Mouse (Mus musculus) heart, embryonic 11.5 days (tissue): ENCODE data around the gene Socs3. TPM values are rescaled to one million over a fixed set of nuclear protein-coding genes. Genes with fewer than 3 reads are reported as not detected.
A peak's percentile ranks its signal among the peaks of the same experiment; 100 is the strongest.

Experiments
- ATAC-seq: fragments of 200-750 bp; cut with Nextera tagmentation; replicated peaks from 2 replicates; pipeline ENCODE4 v1.8.0; 2017; ENCODE audit warnings: moderate library complexity; ENCODE audit not compliant: insufficient number of reproducible peaks, low FRiP score, low TSS enrichment
- H3K27ac ChIP-seq: fragments of 300-500 bp; sonication (generic); 2 replicates; pipeline ENCODE4 v1.5.1; 2014; ENCODE audit warnings: mild to moderate bottlenecking, low read depth, low read length
- H3K27me3 ChIP-seq: fragments of 300-500 bp; sonication (generic); 2 replicates; pipeline ENCODE4 v1.6.1; 2014; ENCODE audit warnings: mild to moderate bottlenecking, low read length, mixed read lengths; ENCODE audit not compliant: control insufficient read depth, insufficient read depth
- H3K36me3 ChIP-seq: fragments of 300-500 bp; sonication (generic); 2 replicates; pipeline ENCODE4 v1.6.1; 2014; ENCODE audit warnings: mild to moderate bottlenecking, low read length, moderate library complexity, mixed read lengths; ENCODE audit not compliant: control insufficient read depth, insufficient read depth
- H3K4me1 ChIP-seq: fragments of 300-500 bp; sonication (generic); 2 replicates; pipeline ENCODE4 v1.6.1; 2014; ENCODE audit warnings: low read length; ENCODE audit not compliant: control insufficient read depth, insufficient read depth
- H3K4me2 ChIP-seq: fragments of 300-500 bp; sonication (generic); 2 replicates; pipeline ENCODE4 v1.6.1; 2014; ENCODE audit warnings: mild to moderate bottlenecking, moderate library complexity
- H3K4me3 ChIP-seq: fragments of 300-500 bp; sonication (generic); 2 replicates; pipeline ENCODE4 v1.5.1; 2014; ENCODE audit warnings: low read depth, low read length
- H3K9ac ChIP-seq: fragments of 300-500 bp; sonication (generic); 2 replicates; pipeline ENCODE4 v1.6.1; 2014; ENCODE audit warnings: mild to moderate bottlenecking, low read depth, low read length, moderate library complexity
- H3K9me3 ChIP-seq: fragments of 300-500 bp; sonication (generic); replicated peaks from 2 replicates; pipeline ENCODE4 v1.6.1; 2016; ENCODE audit warnings: low read length; ENCODE audit not compliant: control insufficient read depth
- WGBS: fragments of 180-500 bp; shearing (Covaris S2); extraction: QIAGEN DNeasy Blood & Tissue Kit; methylation state at CpG from one replicate; pipeline ENCODE4 v1.1.7; 2014; ENCODE audit not compliant: insufficient replicate concordance; 5-methylcytosine and 5-hydroxymethylcytosine counted together
- polyA plus RNA-seq: library from polyadenylated mRNA; unstranded; fragments of >200 nt; fragmentation: Nextera tagmentation; extraction: Ambion mirVana; gene quantifications from 2 replicates; pipeline ENCODE4 v1.2.1, GENCODE M21; 2014

Gene Socs3
- polyA plus RNA-seq, 1 experiment from 2014 or later, result 3.6 TPM

GRCm38 (mm10) chr11:117979388-117979787 lies 9.5 kb upstream of the Socs3 start:
- H3K27ac ChIP-seq, result no peak overlapping the region
- H3K4me2 ChIP-seq, result no peak overlapping the region
- H3K9ac ChIP-seq, result no peak overlapping the region
- no peaks in the 10 kb centered on the region for H3K9me3 ChIP-seq
- WGBS, result 49% methylated on average over 7 of the region's 7 CpGs
- no peak overlapping the region for H3K4me3 ChIP-seq
- H3K4me1 ChIP-seq, result peaks cover 21% of the 10 kb centered on the region
- ATAC-seq, result no peak
- 0 out of 2 replicates have a peak, but pooled peaks cover 3% of the 10 kb centered on the region for H3K27me3 ChIP-seq
- no peaks in the 10 kb centered on the region for H3K36me3 ChIP-seq

- no peak overlapping the region for H3K4me2 ChIP-seq
- no peaks in the 10 kb centered on the region for H3K9me3 ChIP-seq
- no peaks in the 10 kb centered on the region for H3K36me3 ChIP-seq
- WGBS, result 63% methylated on average over 4 of the region's 5 CpGs
- H3K27me3 ChIP-seq, result peaks cover 7% of the 10 kb centered on the region; the same call in 1 of the 2 replicates
- no peak for ATAC-seq
- H3K27ac ChIP-seq, result no peak overlapping the region
- H3K4me3 ChIP-seq, result no peak overlapping the region
- H3K4me1 ChIP-seq, result peaks cover 30% of the 10 kb centered on the region
- H3K9ac ChIP-seq, result no peak overlapping the region
Observed at GRCm38 (mm10) chr11:117977694-117978360, 8.0 kb upstream of the Socs3 start.

- no peak overlapping the region for H3K4me2 ChIP-seq
- no peak for ATAC-seq
- 22% methylated on average over 8 of the region's 8 CpGs for WGBS
Observed at GRCm38 (mm10) chr11:117976081-117976582, 6.3 kb upstream of the Socs3 start.

GRCm38 (mm10) chr11:117975211-117975967 lies 5.5 kb upstream of the Socs3 start:
- Histone ChIP-seq H3K27ac (peak overlapping the region; percentile 59), H3K9me3 (no peaks in the 10 kb centered on the region), H3K4me1 (peaks cover 31% of the 10 kb centered on the region), H3K4me3 (no peak overlapping the region), H3K4me2 (no peak overlapping the region), H3K9ac (peak overlapping the region; percentile 46; the same call in 1 of the 2 replicates), H3K36me3 (no peaks in the 10 kb centered on the region), H3K27me3 (peaks cover 13% of the 10 kb centered on the region)
- WGBS, result 10% methylated on average over 18 of the region's 18 CpGs
- no peak; the same call in 1 of the 2 replicates for ATAC-seq

More at GRCm38 (mm10) chr11:117976081-117976582, 6.3 kb upstream of the Socs3 start:
- no peaks in the 10 kb centered on the region for H3K36me3 ChIP-seq
- H3K9me3 ChIP-seq, result no peaks in the 10 kb centered on the region
- H3K27me3 ChIP-seq, result peaks cover 7% of the 10 kb centered on the region; the same call in 1 of the 2 replicates
- peak overlapping the region; percentile 59; the same call in 1 of the 2 replicates for H3K27ac ChIP-seq
- H3K4me1 ChIP-seq, result peaks cover 30% of the 10 kb centered on the region
- H3K4me3 ChIP-seq, result no peak overlapping the region
- 0 out of 2 replicates have a peak overlapping the region, but pooled peaks have one; percentile 46 for H3K9ac ChIP-seq

GRCm38 (mm10) chr11:117974327-117975125 lies 4.7 kb upstream of the Socs3 start:
- H3K9ac ChIP-seq, result 0 out of 2 replicates have a peak overlapping the region, but pooled peaks have one; percentile 16
- no peak overlapping the region for H3K4me2 ChIP-seq
- 19% methylated on average over 14 of the region's 14 CpGs for WGBS
- no peak overlapping the region for H3K4me3 ChIP-seq
- H3K27me3 ChIP-seq, result peaks cover 14% of the 10 kb centered on the region
- H3K27ac ChIP-seq, result peak overlapping the region; percentile 59
- H3K9me3 ChIP-seq, result no peaks in the 10 kb centered on the region
- ATAC-seq, result no peak
- no peaks in the 10 kb centered on the region for H3K36me3 ChIP-seq
- H3K4me1 ChIP-seq, result peaks cover 35% of the 10 kb centered on the region

GRCm38 (mm10) chr11:117973569-117973968 lies 3.7 kb upstream of the Socs3 start:
- no peak for ATAC-seq
- H3K36me3 ChIP-seq, result no peaks in the 10 kb centered on the region
- H3K9ac ChIP-seq, result no peak overlapping the region
- WGBS, result 34% methylated on average over 5 of the region's 5 CpGs
- H3K4me2 ChIP-seq, result no peak overlapping the region
- H3K4me3 ChIP-seq, result no peak overlapping the region
- peaks cover 14% of the 10 kb centered on the region for H3K27me3 ChIP-seq
- H3K27ac ChIP-seq, result no peak overlapping the region
- H3K9me3 ChIP-seq, result no peaks in the 10 kb centered on the region
- H3K4me1 ChIP-seq, result peaks cover 36% of the 10 kb centered on the region

- no peak for ATAC-seq
- no peaks in the 10 kb centered on the region for H3K36me3 ChIP-seq
- no peaks in the 10 kb centered on the region for H3K9me3 ChIP-seq
- H3K4me2 ChIP-seq, result no peak overlapping the region
- peak overlapping the region; percentile 5; the same call in 1 of the 2 replicates for H3K27ac ChIP-seq
- no peak overlapping the region for H3K4me3 ChIP-seq
- H3K9ac ChIP-seq, result no peak overlapping the region
- peaks cover 19% of the 10 kb centered on the region for H3K27me3 ChIP-seq
- peaks cover 36% of the 10 kb centered on the region for H3K4me1 ChIP-seq
- WGBS, result 66% methylated on average over 11 of the region's 11 CpGs
Observed at GRCm38 (mm10) chr11:117972656-117973558, 3.1 kb upstream of the Socs3 start.
